Mouse (Mus musculus): ENCODE measurements at regions not wholly inside any gene's neighbourhood (a gene's known extent, or its start where the extent isn't known, plus 50 kb on each side); places are given as distances from the start of the nearest gene placed in this dataset.

DNA sequence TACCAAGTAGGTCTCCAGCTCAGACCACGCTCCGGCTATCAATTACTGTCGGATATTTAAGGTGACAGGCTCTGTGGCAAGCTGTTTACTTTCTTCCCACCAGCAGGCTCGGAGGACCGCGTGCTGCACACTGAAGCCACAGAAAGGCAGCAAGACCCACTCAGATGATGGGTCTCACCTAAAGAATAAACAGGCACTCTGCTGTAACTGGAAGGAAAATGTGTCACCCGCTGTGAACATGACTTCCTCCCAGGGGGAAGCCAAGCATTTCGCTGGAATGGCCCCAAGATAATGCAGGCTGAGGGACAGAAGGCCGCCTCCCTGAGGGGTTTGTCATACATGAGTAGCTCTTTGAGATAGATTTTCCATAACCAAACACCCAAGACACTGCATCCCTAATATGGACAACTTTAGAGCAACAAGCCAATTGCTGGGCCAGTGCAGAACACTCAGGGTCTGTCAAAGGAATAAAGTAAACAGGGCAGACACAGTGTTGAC lies 259.3 kb downstream of the Atp23 start:
- DNase-seq (ENCODE audit: extremely low read depth), result no peak
- Histone ChIP-seq H3K4me1 (ENCODE audit: control insufficient read depth in 1 of 2, insufficient read depth in 2 of 2) (no peaks in the 10 kb centered on the region), H3K9me3 (replicated peaks; ENCODE audit: low read length) (peaks cover 65% of the 10 kb centered on the region), H3K4me3 (replicated peaks in 1 of 3; ENCODE audit: low read depth in 2 of 3, low read length in 2 of 3, poor library complexity in 1 of 3) (no peak overlapping the region), H3K36me3 (replicated peaks in 1 of 2; ENCODE audit: control insufficient read depth in 1 of 2, insufficient read depth in 1 of 2, low read length in 1 of 2) (no peaks in the 10 kb centered on the region), H3K27ac (ENCODE audit: insufficient read depth, low read depth) (no peak overlapping the region), H3K27me3 (replicated peaks) (no peaks in the 10 kb centered on the region), H3K79me2 (replicated peaks; ENCODE audit: control insufficient read depth, extremely low read depth, insufficient read depth, poor library complexity, severe bottlenecking) (no peaks in the 10 kb centered on the region), H3K4me2 (ENCODE audit: insufficient read depth, low read depth, poor library complexity, severe bottlenecking) (no peak overlapping the region), H3K9ac (ENCODE audit: insufficient read depth, low read depth) (no peak overlapping the region)
- in situ Hi-C loops (cut with MboI; ENCODE audit: low pct_ligation_motif_present, low pct_unique_long_range_greater_than_20kb, low sequenced_read_pairs), result no loop called here
- TF ChIP-seq USF2 (conservative IDR thresholded peaks at IDR 0.05; ENCODE audit: low read depth, low read length), result no peak
- TF ChIP-seq E2F4 (IDR thresholded peaks at IDR 0.05; ENCODE audit: insufficient replicate concordance, low read depth, low read length), result no peak
- TF ChIP-seq NELFE (IDR thresholded peaks at IDR 0.05; ENCODE audit: low read depth, low read length), result no peak
- no peak for TF ChIP-seq NRF1 (IDR thresholded peaks at IDR 0.05; ENCODE audit: low read depth, low read length)
- TF ChIP-seq CHD2 (IDR thresholded peaks at IDR 0.05; ENCODE audit: low read length), result no peak
- TF ChIP-seq CHD1 (IDR thresholded peaks at IDR 0.05; ENCODE audit: low read depth, low read length), result no peak
- no peak for TF ChIP-seq POLR2A (IDR thresholded peaks at IDR 0.05; ENCODE audit: low read depth, low read length)
- no peak for TF ChIP-seq SMC3 (IDR thresholded peaks at IDR 0.05; ENCODE audit: low read depth, low read length)
- TF ChIP-seq HCFC1 (IDR thresholded peaks at IDR 0.05; ENCODE audit: low read depth, low read length), result no peak
- dilution Hi-C loops (cut with MboI; ENCODE audit: extremely low pct_ligation_motif_present, extremely low pct_unique_long_range_greater_than_20kb, low sequenced_read_pairs), result no loop called here

DNA sequence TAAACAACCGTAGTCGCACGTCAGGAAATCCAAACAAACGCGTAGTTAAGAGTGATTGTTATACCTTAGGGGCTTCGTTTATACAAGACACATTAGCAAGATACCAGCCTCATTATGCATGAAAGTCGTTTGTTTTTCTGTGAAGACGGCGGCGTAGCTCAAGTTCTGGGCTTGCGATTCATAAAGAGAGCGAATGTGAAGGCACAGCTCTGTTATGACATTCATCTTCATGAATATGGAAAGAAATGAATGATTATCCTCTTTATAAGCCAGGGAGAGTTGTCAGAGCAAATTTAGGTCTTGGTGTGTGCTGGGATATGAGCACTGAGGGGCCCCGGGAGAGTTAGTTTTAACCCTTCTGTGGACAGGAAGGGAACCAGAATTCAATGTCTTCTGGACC lies 266.4 kb downstream of the Atp23 start:
- Histone ChIP-seq H3K4me3 (replicated peaks in 1 of 3; ENCODE audit: low read depth in 2 of 3, low read length in 2 of 3, poor library complexity in 1 of 3) (no peak overlapping the region), H3K79me2 (replicated peaks; ENCODE audit: control insufficient read depth, extremely low read depth, insufficient read depth, poor library complexity, severe bottlenecking) (no peaks in the 10 kb centered on the region), H3K27me3 (replicated peaks) (no peaks in the 10 kb centered on the region), H3K36me3 (replicated peaks in 1 of 2; ENCODE audit: control insufficient read depth in 1 of 2, insufficient read depth in 1 of 2, low read length in 1 of 2) (no peaks in the 10 kb centered on the region), H3K9ac (ENCODE audit: insufficient read depth, low read depth) (no peak overlapping the region), H3K27ac (ENCODE audit: insufficient read depth, low read depth) (no peak overlapping the region), H3K4me1 (ENCODE audit: control insufficient read depth in 1 of 2, insufficient read depth in 2 of 2) (no peaks in the 10 kb centered on the region), H3K9me3 (replicated peaks; ENCODE audit: low read length) (peaks cover 70% of the 10 kb centered on the region), H3K4me2 (ENCODE audit: insufficient read depth, low read depth, poor library complexity, severe bottlenecking) (no peak overlapping the region)
- in situ Hi-C loops (cut with MboI; ENCODE audit: low pct_ligation_motif_present, low pct_unique_long_range_greater_than_20kb, low sequenced_read_pairs), result no loop called here
- no peak for DNase-seq (ENCODE audit: extremely low read depth)
- dilution Hi-C loops (cut with MboI; ENCODE audit: extremely low pct_ligation_motif_present, extremely low pct_unique_long_range_greater_than_20kb, low sequenced_read_pairs), result no loop called here
- TF ChIP-seq IRF4 (IDR thresholded peaks at IDR 0.05; ENCODE audit: low read depth, low read length) (no peak), KAT2A (IDR thresholded peaks at IDR 0.05; ENCODE audit: insufficient replicate concordance, low read length) (no peak), SMC3 (IDR thresholded peaks at IDR 0.05; ENCODE audit: low read depth, low read length) (no peak), RAD21 (IDR thresholded peaks at IDR 0.05; ENCODE audit: low read depth, low read length) (no peak), EP300 (IDR thresholded peaks at IDR 0.05; ENCODE audit: low read length) (no peak), ZC3H11A (IDR thresholded peaks at IDR 0.05; ENCODE audit: low read depth, low read length) (no peak), MXI1 (IDR thresholded peaks at IDR 0.05; ENCODE audit: low read depth, low read length) (no peak), JUND (conservative IDR thresholded peaks at IDR 0.05; ENCODE audit: low read depth, low read length) (no peak), MYC (IDR thresholded peaks at IDR 0.05; ENCODE audit: low read depth, low read length) (no peak), ELF1 (IDR thresholded peaks at IDR 0.05; ENCODE audit: low read depth, low read length) (no peak), JUN (IDR thresholded peaks at IDR 0.05; ENCODE audit: insufficient read depth, low read depth, low read length) (no peak), BHLHE40 (IDR thresholded peaks at IDR 0.05; ENCODE audit: low read depth, low read length) (no peak), TBP (conservative IDR thresholded peaks at IDR 0.05; ENCODE audit: low read depth, low read length) (no peak)
